Mouse (Mus musculus) pancreas, adult 10 weeks (tissue): ENCODE data around the gene Olfr282. TPM values are rescaled to one million over a fixed set of nuclear protein-coding genes. Genes with fewer than 3 reads are reported as not detected.

ENCODE experiments used
- polyA plus RNA-seq: library from polyadenylated mRNA; stranded (reverse); fragments of 350-450 nt; fragmentation: Illumina TruSeq; extraction: RNeasy Lipid Tissue Mini Kit (QIAGEN cat#74804); gene quantifications from one replicate; pipeline ENCODE4 v1.2.3, GENCODE M21; 2015; ENCODE audit warnings: low read depth, low replicate concordance; ENCODE audit not compliant: insufficient read depth

The Olfr282 gene
- not detected for polyA plus RNA-seq

GRCm38 (mm10) chr15:98430925-98431324, at the start of gene Olfr282:
TSS of gene Olfr282 (plus strand) at chr15:98431225.

GRCm38 (mm10) chr15:98452288-98452687, 21.3 kb downstream of the Olfr282 start, which contains the start of gene Olfr281:
TSS of gene Olfr281 (plus strand) at chr15:98452588.

GRCm38 (mm10) chr15:98469596-98469995, 38.6 kb downstream of the Olfr282 start, which contains the start of gene OR5BS1P:
TSS of gene OR5BS1P (plus strand) at chr15:98469896.

GRCm38 (mm10) chr15:98482701-98483100, 51.7 kb downstream of the Olfr282 start, which contains the start of gene Lalba:
TSS of gene Lalba (minus strand) at chr15:98482721.

Other genes starting within 250 kb of the Olfr282 start
- not detected for gene Olfr288, start 235.7 kb upstream of the Olfr282 start, polyA plus RNA-seq
- gene Gm44579, start 210.2 kb upstream of the Olfr282 start, polyA plus RNA-seq = not detected
- gene Olfr287, start 210.2 kb upstream of the Olfr282 start, polyA plus RNA-seq = not detected
- gene Olfr286, start 196.8 kb upstream of the Olfr282 start, polyA plus RNA-seq = not detected
- gene H1fnt, start 173.9 kb upstream of the Olfr282 start, polyA plus RNA-seq = not detected
- gene Zfp641, start 135.1 kb upstream of the Olfr282 start, polyA plus RNA-seq = 1.1 TPM
- not detected for gene Olfr285, start 113.9 kb upstream of the Olfr282 start, polyA plus RNA-seq
- not detected for gene Olfr284, start 90.2 kb upstream of the Olfr282 start, polyA plus RNA-seq
- not detected for gene Olfr283, start 50.3 kb upstream of the Olfr282 start, polyA plus RNA-seq
- not detected for gene Olfr281, start 21.4 kb downstream of the Olfr282 start, polyA plus RNA-seq
- gene OR5BS1P, start 38.7 kb downstream of the Olfr282 start, polyA plus RNA-seq = not detected
- not detected for gene Lalba, start 51.5 kb downstream of the Olfr282 start, polyA plus RNA-seq
- not detected for gene Olfr279, start 61.2 kb downstream of the Olfr282 start, polyA plus RNA-seq
- 13.7 TPM for gene Kansl2, start 103.0 kb downstream of the Olfr282 start, polyA plus RNA-seq
- gene Ccnt1, start 139.7 kb downstream of the Olfr282 start, polyA plus RNA-seq = 10.4 TPM
- 4.3 TPM for gene 4930415O20Rik, start 139.8 kb downstream of the Olfr282 start, polyA plus RNA-seq
- gene Adcy6, start 178.9 kb downstream of the Olfr282 start, polyA plus RNA-seq = 28.0 TPM
- gene Cacnb3, start 199.6 kb downstream of the Olfr282 start, polyA plus RNA-seq = 5.0 TPM
- gene Ddx23, start 231.7 kb downstream of the Olfr282 start, polyA plus RNA-seq = 15.6 TPM
- gene Rnd1, start 246.2 kb downstream of the Olfr282 start, polyA plus RNA-seq = 1.2 TPM